Mouse (Mus musculus) forebrain, embryonic 10.5 days (tissue): Measurements from ENCODE around the gene Foxn3. TPM values are rescaled to one million over a fixed set of nuclear protein-coding genes. Genes with fewer than 3 reads are reported as not detected.
A peak's percentile ranks its signal among the peaks of the same experiment; 100 is the strongest.

Experiments used
- DNase-seq: peaks from one replicate; pipeline ENCODE4 v3.0.0-alpha.2; 2017; ENCODE audit warnings: low spot score; ENCODE audit errors: extremely low spot score
- H3K27ac ChIP-seq: fragments of 300-500 bp; sonication (generic); 2 replicates; pipeline ENCODE4 v1.5.1; 2016; ENCODE audit warnings: mild to moderate bottlenecking
- H3K27me3 ChIP-seq: fragments of 300-500 bp; sonication (generic); 2 replicates; pipeline ENCODE4 v1.6.1; 2016; ENCODE audit warnings: mild to moderate bottlenecking; ENCODE audit not compliant: poor library complexity, severe bottlenecking
- H3K36me3 ChIP-seq: fragments of 300-500 bp; sonication (generic); replicated peaks from 2 replicates; pipeline ENCODE4 v1.6.1; 2016; ENCODE audit warnings: mild to moderate bottlenecking, moderate library complexity
- H3K4me1 ChIP-seq: fragments of 300-500 bp; sonication (generic); 2 replicates; pipeline ENCODE4 v1.6.1; 2016
- H3K4me3 ChIP-seq: fragments of 300-500 bp; sonication (generic); 2 replicates; pipeline ENCODE4 v1.5.1; 2016; ENCODE audit warnings: mild to moderate bottlenecking, moderate library complexity
- H3K9me3 ChIP-seq: fragments of 300-500 bp; sonication (generic); 2 replicates; pipeline ENCODE4 v1.6.1; 2016; ENCODE audit warnings: mild to moderate bottlenecking, moderate library complexity
- WGBS: fragments of 180-500 bp; shearing (Covaris S2); methylation state at CpG from one replicate; pipeline ENCODE4 v1.1.7; 2016; 5-methylcytosine and 5-hydroxymethylcytosine counted together
- polyA plus RNA-seq: library from polyadenylated mRNA; unstranded; fragments of >200 nt; fragmentation: Nextera tagmentation; extraction: Ambion mirVana; gene quantifications from 2 replicates; pipeline ENCODE4 v1.2.1, GENCODE M21; 2016

Foxn3 gene
- polyA plus RNA-seq, 1 experiment from 2014 or later: 47.3 TPM

DNA sequence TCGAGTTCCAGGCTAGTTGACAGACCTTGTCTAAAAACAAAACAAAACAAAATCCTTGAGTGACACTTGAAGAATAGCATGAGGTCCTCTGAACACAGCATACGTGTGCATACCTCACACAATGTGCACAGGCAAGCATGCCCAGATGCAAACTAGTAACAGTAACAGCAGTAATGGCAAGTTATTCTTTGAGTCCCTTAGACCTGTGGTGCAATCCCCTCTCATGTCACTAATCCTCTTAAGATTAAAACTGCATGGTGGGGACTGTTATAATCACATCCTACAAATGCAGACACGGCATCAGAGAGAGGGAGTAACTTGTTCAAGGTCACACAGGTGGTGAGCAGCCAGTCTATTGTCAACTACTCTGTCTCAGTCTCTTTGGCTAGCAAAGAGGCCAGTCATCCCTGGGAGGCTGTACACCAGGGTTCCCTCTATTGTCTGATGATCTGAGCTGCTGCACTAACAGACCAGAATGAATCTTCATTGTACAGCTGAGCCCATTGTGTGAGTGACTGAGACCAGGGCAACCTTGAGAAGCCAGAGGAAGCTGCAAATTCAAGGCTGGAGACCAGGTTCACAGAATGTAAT, 383.1 kb downstream of the Foxn3 start:
- Histone ChIP-seq H3K36me3 (no peaks in the 10 kb centered on the region), H3K9me3 (peaks cover 12% of the 10 kb centered on the region), H3K4me3 (no peak overlapping the region), H3K27ac (no peak overlapping the region), H3K4me1 (peaks cover 7% of the 10 kb centered on the region; the same call in 1 of the 2 replicates), H3K27me3 (peaks cover 4% of the 10 kb centered on the region; the same call in 1 of the 2 replicates)
- WGBS: 67% methylated on average over 3 of the region's 3 CpGs
- DNase-seq: no peak

DNA sequence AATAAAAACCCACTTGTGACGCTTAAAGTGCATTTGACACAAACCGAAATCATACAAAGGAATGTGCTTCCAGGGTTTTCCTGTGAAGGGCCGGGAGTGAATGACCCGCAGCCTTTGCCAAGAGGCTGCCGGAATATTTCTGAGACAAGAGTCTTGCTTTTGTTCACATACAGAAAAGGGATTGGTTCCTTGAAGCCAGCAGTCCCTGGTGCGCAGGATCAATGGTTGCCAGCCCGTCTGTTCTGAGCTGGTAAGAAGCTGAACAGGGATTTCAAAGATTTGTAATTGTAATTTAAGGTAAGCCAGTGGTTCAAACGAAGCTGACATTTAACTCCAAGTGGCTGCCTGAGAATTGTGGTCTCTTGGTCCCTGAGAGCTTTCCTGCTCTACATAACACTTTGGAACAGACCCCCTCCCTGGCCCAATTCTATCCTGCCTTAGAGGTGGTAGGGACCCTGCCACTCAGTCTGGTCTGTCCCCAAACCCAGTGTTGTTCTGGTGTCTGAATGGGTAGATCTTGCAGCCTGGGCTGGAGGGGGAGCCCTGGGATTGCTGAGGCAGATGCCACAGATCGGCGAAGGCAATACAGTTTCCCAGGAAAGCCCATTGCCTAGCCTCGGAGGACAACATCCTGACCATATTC, 388.3 kb downstream of the Foxn3 start:
- Histone ChIP-seq H3K4me1 (0 out of 2 replicates have a peak, but pooled peaks cover 10% of the 10 kb centered on the region), H3K36me3 (no peaks in the 10 kb centered on the region), H3K27me3 (no peaks in the 10 kb centered on the region), H3K4me3 (no peak overlapping the region), H3K9me3 (peaks cover 16% of the 10 kb centered on the region), H3K27ac (no peak overlapping the region)
- no peak for DNase-seq
- 75% methylated on average over 11 of the region's 11 CpGs for WGBS

GRCm38 (mm10) chr12:99172170-99172569, 391.2 kb downstream of the Foxn3 start:
- H3K27me3 ChIP-seq: no peaks in the 10 kb centered on the region
- no peak overlapping the region for H3K4me3 ChIP-seq
- H3K9me3 ChIP-seq: peaks cover 9% of the 10 kb centered on the region; the same call in 1 of the 2 replicates
- DNase-seq: no peak
- H3K4me1 ChIP-seq: 0 out of 2 replicates have a peak, but pooled peaks cover 10% of the 10 kb centered on the region
- WGBS: 82% methylated on average over 5 of the region's 5 CpGs
- H3K27ac ChIP-seq: no peak overlapping the region
- no peaks in the 10 kb centered on the region for H3K36me3 ChIP-seq

DNA sequence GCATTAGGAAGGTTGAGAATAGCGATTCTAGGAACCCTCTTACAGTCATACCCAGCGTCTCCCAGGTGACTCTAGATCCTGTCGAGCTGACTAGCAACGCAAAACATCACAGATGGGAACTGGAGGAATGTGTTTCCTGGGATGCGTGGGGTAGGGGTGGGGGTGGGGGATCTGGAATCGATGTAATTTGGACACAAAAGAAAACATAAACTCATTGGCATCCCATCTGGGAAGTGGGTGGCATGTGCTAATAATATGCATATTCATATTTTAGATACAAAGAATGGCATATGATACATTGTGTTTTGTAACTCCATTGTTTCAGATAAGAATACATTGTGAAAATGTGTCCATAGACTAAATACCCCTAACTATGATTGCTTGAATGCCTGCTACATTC, 393.5 kb downstream of the Foxn3 start:
- H3K27me3 ChIP-seq: no peaks in the 10 kb centered on the region
- H3K4me1 ChIP-seq: 0 out of 2 replicates have a peak, but pooled peaks cover 4% of the 10 kb centered on the region
- H3K9me3 ChIP-seq: 0 out of 2 replicates have a peak, but pooled peaks cover 3% of the 10 kb centered on the region
- no peak for DNase-seq
- no peaks in the 10 kb centered on the region for H3K36me3 ChIP-seq
- no peak overlapping the region for H3K4me3 ChIP-seq
- 93% methylated on average over 6 of the region's 6 CpGs for WGBS
- no peak overlapping the region for H3K27ac ChIP-seq

DNA sequence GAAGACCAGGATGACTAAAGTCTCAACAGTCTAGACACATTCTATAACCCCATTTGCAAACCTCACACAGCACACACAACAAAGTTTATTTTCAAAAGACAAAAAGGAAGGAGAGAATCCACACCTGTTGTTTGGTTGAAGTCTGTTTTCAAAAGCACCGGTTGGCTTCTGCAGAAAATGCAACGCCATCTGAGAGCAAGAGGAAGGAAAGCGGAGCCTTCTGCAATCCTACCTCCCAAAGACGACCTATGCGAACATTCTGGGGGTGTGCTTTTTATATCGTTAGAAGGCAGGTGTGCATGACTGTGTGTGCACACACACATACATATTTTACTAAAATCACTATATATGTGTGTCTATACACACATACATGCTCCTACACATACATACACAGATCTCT, 397.3 kb downstream of the Foxn3 start:
- Histone ChIP-seq H3K36me3 (no peaks in the 10 kb centered on the region), H3K27ac (no peak overlapping the region), H3K4me3 (no peak overlapping the region), H3K9me3 (no peaks in the 10 kb centered on the region; the same call in 1 of the 2 replicates), H3K4me1 (peaks cover 26% of the 10 kb centered on the region), H3K27me3 (no peaks in the 10 kb centered on the region)
- DNase-seq: no peak
- 97% methylated on average over 6 of the region's 6 CpGs for WGBS

DNA sequence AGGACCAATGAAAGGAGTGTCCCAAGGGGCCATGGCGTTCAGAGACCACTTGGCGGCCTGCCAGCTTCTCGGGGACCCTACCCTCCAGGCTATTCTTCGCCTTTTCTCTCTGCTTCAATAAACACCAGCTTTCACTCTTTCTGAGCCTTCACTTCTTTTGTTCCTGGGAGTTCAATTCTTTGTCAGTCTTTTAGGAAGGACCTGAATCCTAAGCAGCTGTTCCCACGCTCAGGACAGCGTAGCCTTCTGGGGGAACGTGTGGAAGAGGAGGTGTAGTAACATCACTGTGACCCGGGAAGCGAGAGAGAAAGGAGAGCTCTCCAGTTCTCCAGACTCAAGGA, 400.1 kb downstream of the Foxn3 start:
- Histone ChIP-seq H3K27me3 (no peaks in the 10 kb centered on the region), H3K9me3 (peaks cover 5% of the 10 kb centered on the region), H3K36me3 (no peaks in the 10 kb centered on the region), H3K27ac (peak overlapping the region; percentile 76), H3K4me1 (peaks cover 26% of the 10 kb centered on the region), H3K4me3 (no peak overlapping the region)
- 54% methylated on average over 9 of the region's 9 CpGs for WGBS
- peak; percentile 29 for DNase-seq

GRCm38 (mm10) chr12:99162639-99163341, 400.6 kb downstream of the Foxn3 start:
- H3K9me3 ChIP-seq: peaks cover 8% of the 10 kb centered on the region
- DNase-seq: no peak
- WGBS: 84% methylated on average over 12 of the region's 12 CpGs
- peak overlapping the region; percentile 76; the same call in 1 of the 2 replicates for H3K27ac ChIP-seq
- no peaks in the 10 kb centered on the region for H3K36me3 ChIP-seq
- H3K27me3 ChIP-seq: no peaks in the 10 kb centered on the region
- H3K4me1 ChIP-seq: peaks cover 26% of the 10 kb centered on the region
- H3K4me3 ChIP-seq: no peak overlapping the region

- no peak for DNase-seq
- H3K4me1 ChIP-seq: peaks cover 26% of the 10 kb centered on the region
- no peak overlapping the region for H3K4me3 ChIP-seq
- 83% methylated on average over 10 of the region's 10 CpGs for WGBS
- H3K27ac ChIP-seq: peak overlapping the region; percentile 76; the same call in 1 of the 2 replicates
- H3K27me3 ChIP-seq: no peaks in the 10 kb centered on the region
- peaks cover 8% of the 10 kb centered on the region for H3K9me3 ChIP-seq
- H3K36me3 ChIP-seq: no peaks in the 10 kb centered on the region
These were observed 401.2 kb downstream of the Foxn3 start for GRCm38 (mm10) chr12:99162188-99162587.

DNA sequence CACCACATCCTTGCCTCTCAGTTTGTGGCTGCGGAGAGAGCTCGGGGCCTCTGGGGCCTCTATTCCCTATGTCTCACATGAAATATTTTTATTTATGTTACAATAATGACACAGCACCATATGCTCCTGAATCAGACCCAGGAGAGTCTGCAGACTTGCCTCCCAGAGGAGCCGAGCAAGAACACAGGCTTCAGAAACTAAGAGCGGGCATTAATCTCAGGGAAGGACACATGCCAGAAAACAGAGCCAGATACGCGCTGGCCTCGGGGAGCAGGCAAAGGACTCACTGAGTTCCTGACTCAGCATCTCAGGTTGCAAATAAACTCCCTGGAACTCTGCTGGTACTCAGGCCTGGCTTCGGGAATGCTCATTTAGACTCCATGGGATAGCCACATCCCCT, 403.3 kb downstream of the Foxn3 start:
- no peaks in the 10 kb centered on the region for H3K36me3 ChIP-seq
- 95% methylated on average over 8 of the region's 8 CpGs for WGBS
- no peak overlapping the region for H3K27ac ChIP-seq
- no peaks in the 10 kb centered on the region for H3K27me3 ChIP-seq
- no peak for DNase-seq
- no peak overlapping the region for H3K4me3 ChIP-seq
- peaks cover 8% of the 10 kb centered on the region for H3K9me3 ChIP-seq
- H3K4me1 ChIP-seq: peaks cover 26% of the 10 kb centered on the region

DNA sequence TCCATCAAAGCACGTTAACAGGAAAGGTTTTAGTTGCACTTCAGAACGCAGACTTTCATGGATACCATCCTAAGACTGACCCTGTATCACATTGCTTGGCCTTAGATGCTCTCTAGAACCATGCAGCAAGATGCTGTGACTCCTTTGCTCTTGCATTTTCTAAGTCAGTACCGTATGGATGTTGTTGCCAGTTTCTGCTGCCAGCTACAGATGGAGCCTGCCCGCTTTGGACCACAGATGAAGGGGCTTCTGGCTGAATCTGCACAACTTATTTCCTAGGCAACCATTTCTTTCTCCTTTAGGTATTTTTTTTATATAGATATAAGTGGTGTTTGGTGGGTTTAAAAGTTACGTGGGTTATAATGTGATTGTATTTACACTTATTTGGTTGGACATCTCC, 407.5 kb downstream of the Foxn3 start:
- no peak overlapping the region for H3K27ac ChIP-seq
- peaks cover 8% of the 10 kb centered on the region for H3K9me3 ChIP-seq
- no peak for DNase-seq
- no peaks in the 10 kb centered on the region for H3K27me3 ChIP-seq
- no peaks in the 10 kb centered on the region for H3K36me3 ChIP-seq
- H3K4me3 ChIP-seq: no peak overlapping the region
- 94% methylated on average over 5 of the region's 5 CpGs for whole genome bisulfite sequencing
- peaks cover 12% of the 10 kb centered on the region; the same call in 1 of the 2 replicates for H3K4me1 ChIP-seq

GRCm38 (mm10) chr12:99154230-99154629, 409.2 kb downstream of the Foxn3 start:
- Histone ChIP-seq H3K36me3 (no peaks in the 10 kb centered on the region), H3K9me3 (peaks cover 11% of the 10 kb centered on the region), H3K4me3 (no peak overlapping the region), H3K4me1 (peaks cover 12% of the 10 kb centered on the region; the same call in 1 of the 2 replicates), H3K27ac (peak overlapping the region; percentile 27; the same call in 1 of the 2 replicates), H3K27me3 (no peaks in the 10 kb centered on the region)
- 92% methylated on average over 7 of the region's 7 CpGs for WGBS
- DNase-seq: no peak

GRCm38 (mm10) chr12:99153664-99154063, 409.7 kb downstream of the Foxn3 start:
- 84% methylated on average over 10 of the region's 10 CpGs for WGBS
- H3K4me1 ChIP-seq: peaks cover 12% of the 10 kb centered on the region; the same call in 1 of the 2 replicates
- no peak overlapping the region for H3K4me3 ChIP-seq
- 0 out of 2 replicates have a peak overlapping the region, but pooled peaks have one; percentile 45 for H3K27ac ChIP-seq
- H3K9me3 ChIP-seq: peaks cover 13% of the 10 kb centered on the region
- no peaks in the 10 kb centered on the region for H3K27me3 ChIP-seq
- no peaks in the 10 kb centered on the region for H3K36me3 ChIP-seq
- no peak for DNase-seq

GRCm38 (mm10) chr12:99150126-99150525, 413.3 kb downstream of the Foxn3 start:
- peak; percentile 52 for DNase-seq
- Histone ChIP-seq H3K27me3 (no peaks in the 10 kb centered on the region), H3K4me1 (peaks cover 12% of the 10 kb centered on the region; the same call in 1 of the 2 replicates), H3K9me3 (0 out of 2 replicates have a peak, but pooled peaks cover 6% of the 10 kb centered on the region), H3K27ac (no peak overlapping the region), H3K36me3 (no peaks in the 10 kb centered on the region), H3K4me3 (no peak overlapping the region)
- WGBS: 47% methylated on average over 4 of the region's 4 CpGs
